Mouse (Mus musculus) spleen, postnatal 14 days (tissue): ENCODE data around the gene Vat1l.

Experiments used
- DNase-seq, 2 experiments: peaks; one replicate each; pipeline ENCODE4 v3.0.0; 2021 to 2022; ENCODE audit warnings: low spot score in 2 of 2

The Vat1l gene

DNA sequence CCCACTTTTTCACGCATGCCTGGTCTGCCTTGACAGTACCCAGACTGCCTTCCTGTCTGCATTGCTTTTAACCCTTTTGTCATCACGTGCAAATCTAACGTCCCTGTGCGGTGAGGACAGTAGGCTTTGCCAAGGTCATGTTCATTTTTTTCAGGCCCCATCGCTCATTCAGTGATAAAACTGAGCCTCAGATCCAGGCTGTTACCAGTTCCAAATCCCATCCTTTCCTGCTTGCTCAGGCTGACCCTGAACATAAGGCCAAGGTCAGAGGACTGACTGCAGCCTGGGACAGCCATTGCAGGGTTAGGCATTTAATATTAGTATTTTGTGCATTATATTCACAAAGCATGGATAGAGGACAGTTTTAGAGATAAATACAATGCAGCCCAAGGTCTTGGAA, 192.9 kb downstream of the Vat1l start:
- no peak for DNase-seq

DNA sequence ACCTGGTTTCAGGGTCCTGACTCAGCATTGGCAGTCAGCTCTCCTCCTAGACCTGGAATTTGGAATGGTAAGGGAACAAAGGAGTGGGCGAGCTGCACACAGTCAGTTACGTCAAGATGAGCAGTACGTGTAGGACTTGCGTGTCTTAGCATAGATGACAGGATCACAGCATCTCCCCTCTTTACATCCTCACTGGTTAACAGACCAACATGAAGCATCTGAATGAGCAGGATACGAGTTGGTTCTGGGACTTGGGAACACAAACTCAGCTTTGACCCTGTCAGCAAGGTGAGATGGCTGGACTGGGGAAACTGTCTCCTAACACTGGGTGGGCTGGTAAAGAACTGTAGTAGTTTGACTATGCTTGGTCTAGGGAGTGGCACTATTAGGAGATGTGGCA, 193.9 kb downstream of the Vat1l start:
- DNase-seq = no peak

DNA sequence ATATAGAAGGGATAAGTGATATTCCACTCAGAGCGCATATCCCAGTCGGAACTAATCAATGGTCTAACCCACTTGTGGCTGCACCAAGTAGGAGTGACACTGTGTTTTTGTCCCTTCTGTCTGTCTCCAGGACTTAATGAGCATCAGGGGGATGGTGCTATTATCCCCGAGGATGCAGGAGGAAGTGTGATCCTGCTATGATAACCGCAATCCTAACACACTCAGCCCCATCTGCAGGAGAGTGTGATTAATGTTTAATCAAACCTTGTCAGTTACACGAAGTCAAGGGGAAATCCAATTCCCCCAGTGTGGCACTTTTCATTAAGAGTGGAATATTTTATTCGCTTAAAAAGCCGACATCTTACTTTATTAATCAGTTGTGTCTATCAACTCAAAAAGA, 196.3 kb downstream of the Vat1l start:
- DNase-seq = no peak

DNA sequence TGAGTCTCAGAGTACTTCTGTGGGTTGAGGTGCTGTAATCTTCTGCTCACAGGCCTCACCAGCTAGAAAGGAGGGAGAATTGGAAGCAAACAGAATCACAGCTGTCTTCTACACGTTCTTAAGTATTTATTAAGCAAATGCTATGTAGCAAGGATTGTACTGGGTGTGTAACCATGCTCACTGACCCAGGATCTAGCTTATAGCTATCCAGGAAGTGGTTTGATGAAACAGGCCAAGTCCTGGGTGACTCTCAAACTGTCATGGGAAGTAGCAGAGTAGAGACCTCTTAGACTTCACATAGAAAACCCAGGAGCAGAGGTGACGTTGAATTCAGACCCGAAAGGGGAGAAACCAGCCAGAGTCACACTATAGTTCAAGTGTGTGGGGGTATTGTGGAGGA, 206.0 kb downstream of the Vat1l start:
- DNase-seq = no peak

DNA sequence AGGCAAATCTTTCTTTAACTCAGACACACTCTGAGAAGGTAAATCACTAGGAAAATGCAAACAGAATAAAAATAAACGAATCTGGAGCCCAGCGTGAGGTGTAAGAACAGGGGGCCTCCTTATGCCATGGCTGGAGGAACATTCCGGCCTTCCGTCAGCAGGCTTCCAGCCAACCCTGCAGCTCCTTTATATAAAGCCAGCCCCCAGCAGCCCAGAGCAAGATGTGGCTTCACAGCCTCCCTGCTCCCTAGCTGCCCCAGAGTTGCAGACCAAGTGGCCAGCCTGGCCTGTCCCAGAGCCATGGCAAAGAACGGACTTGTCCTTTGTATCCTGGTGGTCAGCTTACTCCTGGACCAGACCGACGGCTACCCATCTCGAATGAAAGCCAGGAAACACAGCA, 212.4 kb downstream of the Vat1l start, which contains the start of gene Clec3a:
Clec3a (plus strand) TSS at position 301 of the 400 bp plus-strand sequence.
- DNase-seq = no peak

DNA sequence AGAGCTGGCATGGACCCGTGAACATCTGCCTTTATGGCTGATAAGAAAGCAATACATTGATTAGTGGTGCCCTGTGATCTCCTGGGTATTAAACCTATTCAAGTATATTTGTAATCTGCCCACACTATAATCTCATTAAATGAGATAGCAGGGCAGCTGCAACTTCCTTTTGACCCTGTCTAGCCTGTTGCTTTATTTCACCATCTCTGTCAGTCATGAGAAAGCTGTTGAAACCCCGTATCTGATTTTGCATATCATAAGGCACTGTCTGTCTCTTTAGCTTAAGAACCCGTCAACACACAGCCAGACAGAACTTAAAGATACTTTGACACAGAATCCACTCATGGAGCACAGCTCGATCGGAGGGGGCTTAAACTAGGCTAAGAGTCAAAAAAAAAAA, 213.1 kb downstream of the Vat1l start:
- DNase-seq = no peak

DNA sequence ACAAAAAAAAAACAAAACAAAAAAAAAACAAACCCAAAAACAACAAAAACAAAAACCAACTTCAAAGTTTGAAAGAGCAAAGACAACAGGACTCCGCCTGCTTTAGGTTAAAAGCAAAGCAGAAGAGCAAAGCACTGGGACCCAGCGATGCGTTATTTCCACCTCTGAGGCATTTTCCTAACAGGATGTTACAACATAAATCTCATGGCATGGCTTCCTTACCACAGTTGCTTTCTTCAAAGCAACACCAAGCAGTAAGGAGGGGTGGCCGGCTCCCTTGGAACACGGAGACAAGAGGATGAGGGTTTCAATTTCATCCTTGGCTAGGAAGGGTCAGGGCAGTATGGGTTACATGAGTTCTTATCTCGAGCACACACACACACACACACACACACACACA, 213.5 kb downstream of the Vat1l start:
- DNase-seq = no peak

DNA sequence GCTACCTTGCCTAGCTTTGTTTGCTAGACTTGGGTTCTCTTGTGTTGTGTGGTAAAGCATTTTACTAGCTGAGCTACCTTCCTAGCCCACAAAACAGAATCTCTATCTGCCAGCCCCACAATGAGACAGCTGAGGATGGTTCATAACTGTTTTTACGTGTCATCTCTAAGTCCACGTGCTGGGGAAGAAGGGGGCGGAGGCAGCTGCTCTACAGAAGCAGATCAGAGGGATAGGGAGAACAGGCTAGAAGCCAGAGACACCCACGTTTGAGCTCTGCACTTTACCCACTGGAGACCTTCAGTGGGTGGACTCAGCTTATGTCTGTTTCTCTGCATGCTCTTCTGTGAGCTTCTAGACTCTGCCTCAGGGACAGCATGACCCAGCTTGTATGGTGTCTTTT, 216.1 kb downstream of the Vat1l start:
- DNase-seq = no peak
